Mouse (Mus musculus) frontal cortex, adult (tissue): ENCODE measurements at regions not wholly inside any gene's neighbourhood (a gene's known extent, or its start where the extent isn't known, plus 50 kb on each side); places are given as distances from the start of the nearest gene placed in this dataset.

Experiments
- ATAC-seq: cut with Nextera tagmentation; 2 replicates; pipeline ENCODE4 v1.9.2; 2017; ENCODE audit warnings: mild to moderate bottlenecking, moderate library complexity, mixed read lengths; ENCODE audit not compliant: low TSS enrichment

- ATAC-seq: peak; percentile 93
These were observed 564.1 kb downstream of the Btbd3 start for GRCm38 (mm10) chr2:138820489-138820888.

- ATAC-seq: no peak
These were observed 568.5 kb downstream of the Btbd3 start for GRCm38 (mm10) chr2:138824873-138825272.

- ATAC-seq: no peak
These were observed 571.6 kb downstream of the Btbd3 start for GRCm38 (mm10) chr2:138827813-138828570.

- no peak for ATAC-seq
These were observed 582.5 kb downstream of the Btbd3 start for GRCm38 (mm10) chr2:138838846-138839245.

GRCm38 (mm10) chr2:138859121-138859520 is 602.8 kb downstream of the Btbd3 start:
- ATAC-seq: peak; percentile 82

- no peak for ATAC-seq
These were observed 597.1 kb upstream of the Sptlc3 start for GRCm38 (mm10) chr2:138896563-138896962.

GRCm38 (mm10) chr2:138897101-138897500 is 596.6 kb upstream of the Sptlc3 start:
- no peak for ATAC-seq

GRCm38 (mm10) chr2:138937165-138937564 is 556.5 kb upstream of the Sptlc3 start:
- no peak for ATAC-seq

GRCm38 (mm10) chr2:138939367-138939766 is 554.3 kb upstream of the Sptlc3 start:
- no peak for ATAC-seq

GRCm38 (mm10) chr2:138966110-138966790 is 527.5 kb upstream of the Sptlc3 start:
- no peak for ATAC-seq

- peak; percentile 69; the same call in 1 of the 2 replicates for ATAC-seq
These were observed 519.2 kb upstream of the Sptlc3 start for GRCm38 (mm10) chr2:138974548-138974947.

GRCm38 (mm10) chr2:138990031-138990430 is 503.7 kb upstream of the Sptlc3 start:
- ATAC-seq: no peak

GRCm38 (mm10) chr2:139032105-139032812 is 461.5 kb upstream of the Sptlc3 start:
- ATAC-seq: no peak

- no peak for ATAC-seq
These were observed 458.9 kb upstream of the Sptlc3 start for GRCm38 (mm10) chr2:139034800-139035199.

GRCm38 (mm10) chr2:139041671-139042273 is 451.9 kb upstream of the Sptlc3 start:
- ATAC-seq: no peak

- no peak for ATAC-seq
These were observed 449.0 kb upstream of the Sptlc3 start for GRCm38 (mm10) chr2:139044684-139045083.

GRCm38 (mm10) chr2:139055249-139055648 is 438.5 kb upstream of the Sptlc3 start:
- ATAC-seq: no peak

- ATAC-seq: peak; percentile 57
These were observed 424.3 kb upstream of the Sptlc3 start for GRCm38 (mm10) chr2:139069276-139069961.

- no peak for ATAC-seq
These were observed 422.0 kb upstream of the Sptlc3 start for GRCm38 (mm10) chr2:139071690-139072089.

- no peak for ATAC-seq
These were observed 400.1 kb upstream of the Sptlc3 start for GRCm38 (mm10) chr2:139093487-139094066.

GRCm38 (mm10) chr2:139111669-139112068 is 382.0 kb upstream of the Sptlc3 start:
- ATAC-seq: peak; percentile 99
